Mouse (Mus musculus): ENCODE results near the gene Pm20d1. TPM values are rescaled to one million over a fixed set of nuclear protein-coding genes. Genes with fewer than 3 reads are reported as not detected.

Gene Pm20d1
- polyA plus RNA-seq, 1 experiment from 2014 or later = 1.8 TPM

- H3K4me3 ChIP-seq = no peak overlapping the region
- H3K9ac ChIP-seq = no peak overlapping the region
- H3K4me1 ChIP-seq (replicated peaks) = peaks cover 12% of the 10 kb centered on the region
- no peaks in the 10 kb centered on the region for H3K9me3 ChIP-seq (replicated peaks)
- no peaks in the 10 kb centered on the region; the same call in 1 of the 2 replicates for H3K36me3 ChIP-seq
- WGBS = 82% methylated on average over 15 of the region's 15 CpGs
- no peaks in the 10 kb centered on the region for H3K27me3 ChIP-seq
- H3K4me2 ChIP-seq = no peak overlapping the region
- no peak overlapping the region for H3K27ac ChIP-seq
- ATAC-seq (replicated peaks; ENCODE audit: insufficient number of reproducible peaks, insufficient read depth, low FRiP score, low read depth) = no peak
Observed at GRCm38 (mm10) chr1:131830561-131830960, 33.4 kb downstream of the Pm20d1 start.

DNA sequence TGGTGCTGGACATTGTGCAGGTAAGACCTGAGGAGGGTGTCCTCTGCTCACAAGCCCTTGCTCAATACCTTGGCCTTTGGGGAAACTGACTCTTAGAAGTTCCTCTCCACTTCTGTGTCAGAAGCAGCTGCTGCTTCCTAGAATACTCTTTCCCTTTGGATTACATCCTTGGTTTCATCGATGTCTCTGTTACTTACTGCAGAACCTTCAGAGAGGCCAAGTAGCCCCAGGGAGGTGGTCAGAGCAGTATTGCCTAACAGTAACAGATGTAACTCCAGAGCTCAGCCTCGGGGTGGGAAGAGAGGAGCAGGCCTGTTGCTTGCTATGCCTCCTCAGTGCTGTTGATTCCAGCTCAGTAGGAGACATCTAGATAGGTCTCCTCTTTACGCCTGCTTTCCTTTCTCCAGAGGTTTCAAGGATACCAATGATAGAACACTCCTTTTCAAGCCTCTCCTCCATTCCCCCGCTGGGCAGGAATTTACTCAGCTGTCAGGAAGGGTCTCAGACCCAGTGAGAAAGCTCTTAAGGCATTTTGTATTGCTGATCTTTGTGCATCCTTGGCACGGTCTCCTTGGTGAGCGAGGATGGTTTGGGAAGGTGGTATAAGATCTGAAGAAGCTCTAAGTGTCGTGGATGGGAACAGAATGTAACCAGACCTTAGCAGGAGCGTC lies 33.9 kb downstream of the Pm20d1 start:
- Histone ChIP-seq H3K9ac (no peak overlapping the region), H3K4me2 (no peak overlapping the region), H3K27me3 (no peaks in the 10 kb centered on the region), H3K9me3 (replicated peaks) (no peaks in the 10 kb centered on the region), H3K36me3 (no peaks in the 10 kb centered on the region; the same call in 1 of the 2 replicates), H3K4me1 (replicated peaks) (peaks cover 12% of the 10 kb centered on the region), H3K27ac (no peak overlapping the region), H3K4me3 (no peak overlapping the region)
- ATAC-seq (replicated peaks; ENCODE audit: insufficient number of reproducible peaks, insufficient read depth, low FRiP score, low read depth) = no peak
- 75% methylated on average over 8 of the region's 8 CpGs for WGBS

- no peak for ATAC-seq (replicated peaks; ENCODE audit: insufficient number of reproducible peaks, insufficient read depth, low FRiP score, low read depth)
- peaks cover 14% of the 10 kb centered on the region for H3K36me3 ChIP-seq
- no peak overlapping the region for H3K9ac ChIP-seq
- H3K27ac ChIP-seq = no peak overlapping the region
- H3K4me1 ChIP-seq (replicated peaks) = no peaks in the 10 kb centered on the region
- no peaks in the 10 kb centered on the region for H3K27me3 ChIP-seq
- H3K4me2 ChIP-seq = no peak overlapping the region
- no peak overlapping the region for H3K4me3 ChIP-seq
- WGBS = 87% methylated on average over 3 of the region's 3 CpGs
- no peaks in the 10 kb centered on the region for H3K9me3 ChIP-seq (replicated peaks)
Observed at GRCm38 (mm10) chr1:131837035-131837434, 39.9 kb downstream of the Pm20d1 start.

DNA sequence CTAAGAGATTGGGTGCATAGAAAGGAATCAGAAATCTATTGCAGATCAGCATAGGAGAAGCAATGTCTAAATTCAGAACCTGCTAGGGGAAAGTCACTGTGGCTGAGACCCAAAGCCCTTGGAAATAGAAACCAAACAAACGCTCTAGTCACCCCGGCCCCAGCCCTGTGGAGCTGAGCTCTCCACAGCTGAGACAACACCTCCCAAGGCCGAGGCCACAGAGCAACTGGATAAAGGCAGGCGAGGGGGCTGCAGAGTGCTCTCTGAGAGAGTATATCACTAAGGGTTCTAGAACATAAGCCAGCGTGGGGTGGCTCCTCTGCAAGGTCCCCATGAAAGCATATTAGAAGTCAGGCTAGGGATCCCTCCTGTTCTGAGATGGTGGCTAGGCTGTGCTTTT lies 41.4 kb downstream of the Pm20d1 start:
- Histone ChIP-seq H3K9ac (no peak overlapping the region), H3K4me3 (no peak overlapping the region), H3K36me3 (peaks cover 18% of the 10 kb centered on the region), H3K4me1 (replicated peaks) (no peaks in the 10 kb centered on the region), H3K9me3 (replicated peaks) (no peaks in the 10 kb centered on the region), H3K27ac (no peak overlapping the region), H3K4me2 (no peak overlapping the region), H3K27me3 (no peaks in the 10 kb centered on the region)
- ATAC-seq (replicated peaks; ENCODE audit: insufficient number of reproducible peaks, insufficient read depth, low FRiP score, low read depth) = no peak
- 74% methylated on average over 5 of the region's 5 CpGs for WGBS

DNA sequence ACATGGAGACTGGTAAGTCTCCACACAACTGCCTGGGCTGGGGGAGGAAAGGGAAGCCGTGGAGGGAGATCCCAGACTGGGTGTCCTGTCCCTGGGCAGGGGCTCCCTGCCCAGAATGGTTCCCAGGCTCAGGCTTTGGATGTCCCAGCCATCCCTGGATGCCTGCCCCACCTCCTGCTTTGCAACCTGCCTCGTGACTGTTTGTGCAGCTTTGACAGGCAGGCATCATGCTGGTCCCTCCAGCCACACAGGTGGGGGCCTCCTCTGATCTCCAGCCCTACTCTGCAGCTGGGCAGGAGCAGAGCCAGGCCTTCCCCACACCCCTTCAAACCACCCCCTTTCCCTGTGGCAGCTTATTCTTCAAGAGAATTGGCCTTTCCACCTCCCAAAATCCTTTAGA lies 42.1 kb downstream of the Pm20d1 start:
- 34% methylated on average over 2 of the region's 2 CpGs for WGBS
- no peak overlapping the region for H3K4me3 ChIP-seq
- no peak overlapping the region for H3K27ac ChIP-seq
- H3K9ac ChIP-seq = no peak overlapping the region
- no peak for ATAC-seq (replicated peaks; ENCODE audit: insufficient number of reproducible peaks, insufficient read depth, low FRiP score, low read depth)
- H3K36me3 ChIP-seq = peaks cover 25% of the 10 kb centered on the region
- H3K27me3 ChIP-seq = no peaks in the 10 kb centered on the region
- H3K9me3 ChIP-seq (replicated peaks) = no peaks in the 10 kb centered on the region
- no peaks in the 10 kb centered on the region for H3K4me1 ChIP-seq (replicated peaks)
- H3K4me2 ChIP-seq = no peak overlapping the region

- Histone ChIP-seq H3K4me1 (replicated peaks) (no peaks in the 10 kb centered on the region), H3K9me3 (replicated peaks) (no peaks in the 10 kb centered on the region), H3K9ac (no peak overlapping the region), H3K4me2 (no peak overlapping the region), H3K27ac (no peak overlapping the region), H3K4me3 (no peak overlapping the region), H3K36me3 (peaks cover 38% of the 10 kb centered on the region), H3K27me3 (no peaks in the 10 kb centered on the region)
- WGBS = 68% methylated on average over 4 of the region's 4 CpGs
- no peak for ATAC-seq (replicated peaks; ENCODE audit: insufficient number of reproducible peaks, insufficient read depth, low FRiP score, low read depth)
Observed at GRCm38 (mm10) chr1:131842221-131842620, 45.0 kb downstream of the Pm20d1 start.

GRCm38 (mm10) chr1:131843758-131844157 lies 46.6 kb downstream of the Pm20d1 start:
- no peaks in the 10 kb centered on the region for H3K9me3 ChIP-seq (replicated peaks)
- no peak overlapping the region for H3K4me3 ChIP-seq
- H3K27me3 ChIP-seq = no peaks in the 10 kb centered on the region
- no peaks in the 10 kb centered on the region for H3K4me1 ChIP-seq (replicated peaks)
- peaks cover 40% of the 10 kb centered on the region for H3K36me3 ChIP-seq
- no peak overlapping the region for H3K9ac ChIP-seq
- 94% methylated on average over 10 of the region's 10 CpGs for WGBS
- no peak overlapping the region for H3K27ac ChIP-seq
- no peak for ATAC-seq (replicated peaks; ENCODE audit: insufficient number of reproducible peaks, insufficient read depth, low FRiP score, low read depth)
- H3K4me2 ChIP-seq = no peak overlapping the region

GRCm38 (mm10) chr1:131844883-131845282 lies 47.7 kb downstream of the Pm20d1 start:
- Histone ChIP-seq H3K4me1 (replicated peaks) (no peaks in the 10 kb centered on the region), H3K4me3 (no peak overlapping the region), H3K27ac (no peak overlapping the region), H3K9ac (no peak overlapping the region), H3K9me3 (replicated peaks) (no peaks in the 10 kb centered on the region), H3K4me2 (no peak overlapping the region), H3K27me3 (no peaks in the 10 kb centered on the region), H3K36me3 (peaks cover 40% of the 10 kb centered on the region)
- 76% methylated on average over 8 of the region's 8 CpGs for WGBS
- ATAC-seq (replicated peaks; ENCODE audit: insufficient number of reproducible peaks, insufficient read depth, low FRiP score, low read depth) = no peak

DNA sequence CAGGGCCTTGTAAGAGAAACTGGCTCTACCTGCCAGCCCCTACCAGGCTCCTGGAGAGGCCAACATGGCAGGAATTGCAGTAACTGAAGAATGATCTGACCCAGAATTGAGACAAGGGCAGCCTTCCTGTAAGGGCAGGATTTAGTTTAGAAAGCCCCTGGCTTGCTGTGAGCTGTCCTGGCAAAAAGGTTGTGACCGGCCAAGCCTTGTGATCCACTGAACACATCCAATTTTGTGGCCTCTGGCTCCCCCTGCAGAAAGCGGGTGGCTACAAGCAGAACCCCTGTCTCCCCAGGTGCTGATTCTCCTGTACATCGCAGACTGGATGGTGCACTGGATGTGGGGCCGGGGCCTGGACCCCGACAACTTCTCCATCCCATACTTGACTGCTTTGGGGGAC lies 49.1 kb downstream of the Pm20d1 start:
- Histone ChIP-seq H3K9me3 (replicated peaks) (no peaks in the 10 kb centered on the region), H3K4me3 (no peak overlapping the region), H3K4me2 (no peak overlapping the region), H3K9ac (no peak overlapping the region), H3K36me3 (peaks cover 28% of the 10 kb centered on the region), H3K4me1 (replicated peaks) (no peaks in the 10 kb centered on the region), H3K27ac (no peak overlapping the region), H3K27me3 (no peaks in the 10 kb centered on the region)
- ATAC-seq (replicated peaks; ENCODE audit: insufficient number of reproducible peaks, insufficient read depth, low FRiP score, low read depth) = no peak
- WGBS = 74% methylated on average over 5 of the region's 5 CpGs

DNA sequence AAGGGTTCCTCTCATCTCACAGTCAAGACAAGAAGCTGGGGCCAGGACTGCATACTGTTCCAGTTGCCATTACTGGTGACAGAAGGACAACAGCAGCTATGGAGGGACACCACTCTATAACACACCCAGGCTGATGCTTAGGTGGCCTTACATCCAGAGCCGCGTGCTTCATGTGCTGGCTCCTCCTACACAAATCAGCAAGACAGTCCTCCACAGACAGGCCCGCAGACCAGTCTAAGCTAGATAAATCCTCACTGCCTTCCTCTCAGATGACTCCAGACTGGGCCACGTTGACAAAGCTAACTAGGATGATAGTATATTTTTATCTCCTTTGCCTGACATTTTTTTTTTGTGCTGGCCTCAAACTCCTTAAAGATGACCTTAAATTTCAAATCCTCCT lies 64.6 kb downstream of the Pm20d1 start:
- no peaks in the 10 kb centered on the region for H3K36me3 ChIP-seq
- H3K9ac ChIP-seq = no peak overlapping the region
- H3K4me2 ChIP-seq = no peak overlapping the region
- H3K27ac ChIP-seq = no peak overlapping the region
- ATAC-seq (replicated peaks; ENCODE audit: insufficient number of reproducible peaks, insufficient read depth, low FRiP score, low read depth) = no peak
- no peak overlapping the region for H3K4me3 ChIP-seq
- WGBS = 72% methylated on average over 4 of the region's 4 CpGs
- no peaks in the 10 kb centered on the region for H3K27me3 ChIP-seq
- H3K9me3 ChIP-seq (replicated peaks) = no peaks in the 10 kb centered on the region
- H3K4me1 ChIP-seq (replicated peaks) = no peaks in the 10 kb centered on the region

GRCm38 (mm10) chr1:131865596-131865995 lies 68.4 kb downstream of the Pm20d1 start:
- H3K36me3 ChIP-seq = no peaks in the 10 kb centered on the region
- no peak overlapping the region for H3K4me2 ChIP-seq
- H3K4me1 ChIP-seq (replicated peaks) = peaks cover 8% of the 10 kb centered on the region
- ATAC-seq (replicated peaks; ENCODE audit: insufficient number of reproducible peaks, insufficient read depth, low FRiP score, low read depth) = no peak
- H3K9me3 ChIP-seq (replicated peaks) = no peaks in the 10 kb centered on the region
- H3K27ac ChIP-seq = no peak overlapping the region
- WGBS = 77% methylated on average over 5 of the region's 5 CpGs
- H3K4me3 ChIP-seq = no peak overlapping the region
- no peak overlapping the region for H3K9ac ChIP-seq
- no peaks in the 10 kb centered on the region for H3K27me3 ChIP-seq

- Histone ChIP-seq H3K4me2 (no peak overlapping the region; the same call in 1 of the 2 replicates), H3K4me3 (peak overlapping the region; percentile 75), H3K36me3 (no peaks in the 10 kb centered on the region), H3K9me3 (replicated peaks) (no peaks in the 10 kb centered on the region), H3K27me3 (no peaks in the 10 kb centered on the region), H3K4me1 (replicated peaks) (peaks cover 8% of the 10 kb centered on the region), H3K9ac (no peak overlapping the region), H3K27ac (no peak overlapping the region)
- no peak for ATAC-seq (replicated peaks; ENCODE audit: insufficient number of reproducible peaks, insufficient read depth, low FRiP score, low read depth)
- WGBS = 69% methylated on average over 6 of the region's 6 CpGs
Observed at GRCm38 (mm10) chr1:131866304-131866999, 69.3 kb downstream of the Pm20d1 start.

Data from heart, embryonic 15.5 days (tissue).